Mouse (Mus musculus): ENCODE measurements around the gene Slc13a3. TPM values are rescaled to one million over a fixed set of nuclear protein-coding genes. Genes with fewer than 3 reads are reported as not detected.

Slc13a3 gene
- total and polyA plus RNA-seq, 2 experiments from 2014 or later, result 17.8 to 29.3 TPM

DNA sequence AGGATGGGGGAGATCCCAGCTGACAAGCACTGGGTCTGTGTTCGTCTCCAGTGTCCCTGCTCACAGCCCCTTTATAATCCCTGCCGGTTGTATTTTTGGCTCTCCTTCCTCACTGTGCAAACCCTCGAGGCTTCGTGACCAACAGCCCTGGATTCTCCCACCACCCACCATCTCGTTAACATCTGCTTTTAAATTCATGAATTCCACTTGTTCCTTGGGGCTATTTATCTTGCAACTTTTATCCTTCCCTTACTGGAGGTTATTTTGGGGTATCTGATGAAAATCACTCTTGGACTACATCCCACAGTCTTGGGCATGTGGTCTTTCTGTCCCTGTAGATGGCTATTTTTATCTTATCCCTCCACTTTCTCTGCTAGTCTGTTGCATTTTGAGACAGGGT lies 37.4 kb upstream of the Slc13a3 start:
- H3K4me1 ChIP-seq (ENCODE audit: insufficient read depth, low read length), result peaks cover 13% of the 10 kb centered on the region; the same call in 1 of the 2 replicates

DNA sequence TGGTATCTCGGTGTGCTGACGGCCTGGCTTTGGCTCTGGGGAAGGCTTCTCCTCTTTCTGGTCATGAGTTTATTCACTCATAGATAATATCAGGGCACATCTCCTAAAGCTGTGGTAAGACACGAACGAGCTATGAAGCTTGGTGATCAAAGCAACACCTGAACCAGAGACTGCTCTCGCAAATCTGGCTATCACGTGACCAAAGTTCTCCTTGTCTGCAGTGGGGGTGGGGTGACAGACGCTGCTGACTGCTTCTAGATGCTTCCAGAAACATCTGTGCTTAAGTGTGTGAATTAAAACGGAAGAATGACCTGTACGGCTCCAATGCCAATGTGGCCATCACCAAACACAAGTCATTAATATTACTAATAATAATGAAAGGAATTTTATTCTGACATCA lies 36.7 kb upstream of the Slc13a3 start:
- Histone ChIP-seq H3K27me3 (ENCODE audit: insufficient read depth, low read length) (no peaks in the 10 kb centered on the region), H3K4me3 (ENCODE audit: low read length) (no peak overlapping the region), H3K36me3 (ENCODE audit: insufficient read depth, low read length) (no peaks in the 10 kb centered on the region), H3K9ac (replicated peaks; ENCODE audit: low read length) (no peak overlapping the region), H3K4me2 (ENCODE audit: low read depth, low read length) (no peak overlapping the region), H3K4me1 (ENCODE audit: insufficient read depth, low read length) (peaks cover 13% of the 10 kb centered on the region; the same call in 1 of the 2 replicates), H3K9me3 (ENCODE audit: low read length) (no peaks in the 10 kb centered on the region), H3K27ac (no peak overlapping the region)
- 79% methylated on average over 9 of the region's 9 CpGs for WGBS
- DNase-seq (ENCODE audit: low spot score), result no peak
- TF ChIP-seq CTCF (IDR thresholded peaks at IDR 0.05; ENCODE audit: low read depth), result no peak
- no peak for ATAC-seq

More for the DNA sequence above, 37.4 kb upstream of the Slc13a3 start:
- ATAC-seq, result no peak
- 37% methylated on average over 5 of the region's 5 CpGs for WGBS
- H3K9ac ChIP-seq (replicated peaks; ENCODE audit: low read length), result no peak overlapping the region
- no peak for DNase-seq (ENCODE audit: low spot score)
- no peaks in the 10 kb centered on the region for H3K9me3 ChIP-seq (ENCODE audit: low read length)
- no peaks in the 10 kb centered on the region for H3K36me3 ChIP-seq (ENCODE audit: insufficient read depth, low read length)
- no peak overlapping the region for H3K27ac ChIP-seq
- no peaks in the 10 kb centered on the region for H3K27me3 ChIP-seq (ENCODE audit: insufficient read depth, low read length)
- H3K4me2 ChIP-seq (ENCODE audit: low read depth, low read length), result no peak overlapping the region
- H3K4me3 ChIP-seq (ENCODE audit: low read length), result no peak overlapping the region
- TF ChIP-seq CTCF (IDR thresholded peaks at IDR 0.05; ENCODE audit: low read depth), result no peak

DNA sequence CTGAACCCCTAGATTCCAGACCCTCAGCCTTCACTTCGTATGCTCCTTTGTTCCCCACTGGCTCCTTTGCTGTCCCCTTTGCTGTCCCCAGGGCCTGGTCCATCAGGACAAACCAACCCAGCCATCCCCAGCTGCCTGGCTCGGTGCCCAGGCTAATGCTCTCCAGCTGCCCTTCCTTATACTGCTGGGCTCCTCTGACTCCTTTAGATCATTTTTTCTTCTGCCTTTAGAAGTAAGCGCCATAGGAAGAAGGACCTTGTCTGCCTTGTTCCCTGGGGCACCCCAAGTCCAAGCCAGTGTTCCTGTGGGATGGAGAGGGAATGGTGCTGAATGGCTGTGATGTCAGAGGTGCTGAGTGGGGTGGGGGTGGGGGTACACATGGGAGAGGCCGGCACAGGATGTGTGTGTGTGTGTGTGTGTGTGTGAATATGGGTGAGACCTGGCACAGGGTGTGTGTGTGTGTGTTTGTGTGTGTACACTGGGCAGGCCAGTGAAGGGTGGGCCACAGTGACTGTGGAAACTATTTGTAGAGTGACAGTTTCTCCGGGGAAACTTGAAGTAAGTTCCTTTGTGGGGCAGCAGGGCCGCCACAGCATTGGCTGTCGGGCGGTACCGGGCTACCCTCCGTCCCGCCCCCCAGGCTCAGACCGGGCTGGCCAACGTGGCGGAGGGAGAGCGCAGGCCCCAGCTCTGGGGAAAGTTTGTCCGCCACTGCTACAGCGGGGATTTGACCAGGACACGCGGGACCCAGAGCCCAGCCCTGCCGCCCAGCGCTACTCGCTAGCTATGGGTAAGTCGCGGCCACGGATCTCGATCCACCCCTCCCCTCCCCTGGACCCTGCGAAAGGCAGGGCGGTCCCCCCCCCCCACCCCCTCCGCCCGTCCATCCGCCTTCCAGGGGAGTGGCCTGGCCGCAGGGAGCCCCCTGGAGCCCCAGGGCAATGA lies 30.5 kb upstream of the Slc13a3 start, which contains the start of gene Slc2a10:
Slc2a10 (plus strand) TSS at position 529 of the 945 bp plus-strand sequence.
- Histone ChIP-seq H3K4me1 (ENCODE audit: insufficient read depth, low read length) (peaks cover 15% of the 10 kb centered on the region; the same call in 1 of the 2 replicates), H3K27me3 (ENCODE audit: insufficient read depth, low read length) (no peaks in the 10 kb centered on the region; the same call in 1 of the 2 replicates), H3K9me3 (ENCODE audit: low read length) (no peaks in the 10 kb centered on the region), H3K4me3 (ENCODE audit: low read length) (peak within 1 kb of the TSS; percentile 30), H3K4me2 (ENCODE audit: low read depth, low read length) (peak within 1 kb of the TSS; percentile 51), H3K27ac (peak within 1 kb of the TSS; percentile 36; the same call in 1 of the 2 replicates), H3K9ac (replicated peaks; ENCODE audit: low read length) (peak within 1 kb of the TSS; percentile 24; the same call in 1 of the 2 replicates), H3K36me3 (ENCODE audit: insufficient read depth, low read length) (no peaks in the 10 kb centered on the region)
- ATAC-seq (peak; percentile 84), DNase-seq (ENCODE audit: low spot score) (peak; percentile 68)
- no peak for TF ChIP-seq CTCF (IDR thresholded peaks at IDR 0.05; ENCODE audit: low read depth)
- 9% methylated on average over 31 of the region's 32 CpGs for WGBS

DNA sequence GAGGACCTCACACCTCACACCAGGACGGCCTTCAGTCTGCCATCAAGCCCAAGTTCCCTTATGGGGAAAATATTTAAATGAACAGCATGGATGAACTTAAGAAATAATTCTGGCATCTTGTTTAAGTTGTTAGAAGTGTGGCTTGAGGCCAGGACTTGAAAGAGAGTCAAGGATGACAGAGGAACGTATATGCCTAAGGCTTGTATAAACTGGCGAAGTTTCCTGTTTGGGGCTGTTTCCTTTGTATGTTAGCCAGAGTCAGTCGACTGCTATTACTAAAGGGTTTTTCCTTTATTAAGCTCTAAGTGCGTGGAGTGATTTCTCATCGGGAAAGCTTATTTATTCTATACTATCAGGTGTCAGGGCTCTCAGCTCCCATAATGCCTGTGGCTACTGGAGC lies 25.8 kb upstream of the Slc13a3 start:
- no peak for ATAC-seq
- H3K4me3 ChIP-seq (ENCODE audit: low read length), result no peak overlapping the region
- H3K9me3 ChIP-seq (ENCODE audit: low read length), result no peaks in the 10 kb centered on the region
- H3K36me3 ChIP-seq (ENCODE audit: insufficient read depth, low read length), result no peaks in the 10 kb centered on the region
- DNase-seq (ENCODE audit: low spot score), result no peak
- 72% methylated on average over 6 of the region's 6 CpGs for WGBS
- no peaks in the 10 kb centered on the region; the same call in 1 of the 2 replicates for H3K27me3 ChIP-seq (ENCODE audit: insufficient read depth, low read length)
- H3K27ac ChIP-seq, result no peak overlapping the region
- TF ChIP-seq CTCF (IDR thresholded peaks at IDR 0.05; ENCODE audit: low read depth), result no peak
- H3K4me1 ChIP-seq (ENCODE audit: insufficient read depth, low read length), result peaks cover 10% of the 10 kb centered on the region; the same call in 1 of the 2 replicates
- no peak overlapping the region for H3K4me2 ChIP-seq (ENCODE audit: low read depth, low read length)
- no peak overlapping the region for H3K9ac ChIP-seq (replicated peaks; ENCODE audit: low read length)

DNA sequence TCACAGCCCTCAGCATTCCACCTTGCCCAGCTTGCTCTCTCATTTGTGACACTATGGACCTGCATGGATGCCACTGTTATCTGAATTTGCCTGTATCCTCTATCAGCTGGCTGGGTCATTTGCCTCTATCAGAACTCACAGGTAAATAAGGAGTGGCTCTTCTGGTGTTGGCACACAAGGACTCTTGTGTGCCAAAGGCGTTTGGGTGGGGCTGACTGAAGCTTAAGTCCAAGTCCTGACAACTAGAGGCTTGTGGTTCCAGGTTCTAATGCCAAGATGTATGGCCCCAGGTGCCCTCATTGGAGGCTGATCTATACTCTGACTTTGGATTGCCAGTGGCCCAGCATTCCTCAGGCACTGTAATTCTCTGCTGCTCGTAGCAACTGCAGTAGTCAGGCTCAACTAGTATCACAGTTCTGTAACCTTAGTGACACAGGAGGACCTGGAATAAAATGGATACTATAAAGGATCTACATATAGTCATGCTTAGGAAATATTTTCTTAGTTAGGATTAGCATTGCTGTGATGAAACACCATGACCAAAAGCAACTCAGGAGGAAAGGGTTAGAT lies 24.8 kb upstream of the Slc13a3 start:
- H3K4me2 ChIP-seq (ENCODE audit: low read depth, low read length), result no peak overlapping the region
- TF ChIP-seq CTCF (IDR thresholded peaks at IDR 0.05; ENCODE audit: low read depth), result no peak
- peaks cover 5% of the 10 kb centered on the region; the same call in 1 of the 2 replicates for H3K4me1 ChIP-seq (ENCODE audit: insufficient read depth, low read length)
- H3K9me3 ChIP-seq (ENCODE audit: low read length), result no peaks in the 10 kb centered on the region
- H3K9ac ChIP-seq (replicated peaks; ENCODE audit: low read length), result no peak overlapping the region
- WGBS, result 75% methylated on average over 2 of the region's 2 CpGs
- H3K27me3 ChIP-seq (ENCODE audit: insufficient read depth, low read length), result no peaks in the 10 kb centered on the region; the same call in 1 of the 2 replicates
- ATAC-seq (no peak), DNase-seq (ENCODE audit: low spot score) (no peak)
- no peaks in the 10 kb centered on the region for H3K36me3 ChIP-seq (ENCODE audit: insufficient read depth, low read length)
- H3K27ac ChIP-seq, result no peak overlapping the region
- no peak overlapping the region for H3K4me3 ChIP-seq (ENCODE audit: low read length)

DNA sequence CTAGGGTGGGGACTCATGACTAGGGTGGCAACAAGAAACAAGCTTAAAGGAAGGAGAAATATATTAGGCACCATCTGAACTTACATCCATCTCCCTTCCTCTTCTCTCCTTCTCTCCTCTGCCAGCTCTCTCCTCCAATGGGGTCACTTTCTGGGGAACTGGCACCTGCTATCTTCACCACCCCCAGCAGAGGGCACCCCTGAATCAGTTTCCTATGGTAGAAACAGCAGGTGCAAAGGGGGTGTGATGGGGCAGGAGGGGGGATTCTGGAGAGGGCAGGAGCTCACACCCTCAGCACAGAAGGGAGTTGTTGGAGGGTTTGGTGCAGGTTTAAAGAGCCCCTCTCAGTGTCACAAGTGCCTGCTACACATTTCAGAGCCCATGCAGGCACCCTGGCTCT lies 23.2 kb upstream of the Slc13a3 start:
- Histone ChIP-seq H3K4me1 (ENCODE audit: insufficient read depth, low read length) (peaks cover 3% of the 10 kb centered on the region; the same call in 1 of the 2 replicates), H3K9ac (replicated peaks; ENCODE audit: low read length) (no peak overlapping the region), H3K4me3 (ENCODE audit: low read length) (no peak overlapping the region), H3K27me3 (ENCODE audit: insufficient read depth, low read length) (no peaks in the 10 kb centered on the region), H3K4me2 (ENCODE audit: low read depth, low read length) (no peak overlapping the region), H3K27ac (no peak overlapping the region), H3K9me3 (ENCODE audit: low read length) (no peaks in the 10 kb centered on the region), H3K36me3 (ENCODE audit: insufficient read depth, low read length) (no peaks in the 10 kb centered on the region)
- DNase-seq (ENCODE audit: low spot score), result peak; percentile 48
- no peak for ATAC-seq
- TF ChIP-seq CTCF (IDR thresholded peaks at IDR 0.05; ENCODE audit: low read depth), result peak; percentile 65
